Mouse (Mus musculus) erythroblast, embryonic 14.5 days (primary cell): ENCODE measurements around the gene Gm9903.

Experiments
- GATA1 ChIP-seq: IDR thresholded peaks from 2 replicates; pipeline ENCODE4 v1.6.1; 2012; ENCODE audit warnings: low read length, inconsistent platforms, mixed read lengths
- TAL1 ChIP-seq: IDR thresholded peaks from 3 replicates; pipeline ENCODE4 v1.6.1; 2012; ENCODE audit warnings: low read length, inconsistent platforms, mixed read lengths

GRCm38 (mm10) chr5:33606631-33607030 lies 23.1 kb upstream of the Gm9903 start:
- TF ChIP-seq GATA1 = no peak
- TF ChIP-seq TAL1 = no peak
